Mouse (Mus musculus) ovary, postnatal 10 days (tissue): ENCODE measurements around the gene Hnf1b.

Experiments used
- DNase-seq: peaks from one replicate; pipeline ENCODE4 v3.0.0; 2022; ENCODE audit warnings: low spot score

Hnf1b gene

GRCm38 (mm10) chr11:83849529-83850335, at the start of gene Hnf1b:
TSS of gene Hnf1b (plus strand) at chr11:83850063.
- DNase-seq = no peak

- no peak for DNase-seq
Observed at GRCm38 (mm10) chr11:83802166-83802565, 47.7 kb upstream of the Hnf1b start.

- no peak for DNase-seq
Observed at GRCm38 (mm10) chr11:83802581-83802980, 47.3 kb upstream of the Hnf1b start.

- DNase-seq = no peak
Observed at GRCm38 (mm10) chr11:83810441-83810840, 39.4 kb upstream of the Hnf1b start.

GRCm38 (mm10) chr11:83815191-83815590, 34.7 kb upstream of the Hnf1b start:
- DNase-seq = no peak

- DNase-seq = no peak
Observed at GRCm38 (mm10) chr11:83815628-83816027, 34.2 kb upstream of the Hnf1b start.

- no peak for DNase-seq
Observed at GRCm38 (mm10) chr11:83817048-83817447, 32.8 kb upstream of the Hnf1b start.

GRCm38 (mm10) chr11:83817994-83818393, 31.9 kb upstream of the Hnf1b start:
- DNase-seq = no peak

- no peak for DNase-seq
Observed at GRCm38 (mm10) chr11:83818591-83819127, 31.2 kb upstream of the Hnf1b start.

- DNase-seq = peak; percentile 18
Observed at GRCm38 (mm10) chr11:83819806-83820483, 29.9 kb upstream of the Hnf1b start.

GRCm38 (mm10) chr11:83826142-83826541, 23.7 kb upstream of the Hnf1b start:
- DNase-seq = no peak

GRCm38 (mm10) chr11:83828553-83829142, 21.2 kb upstream of the Hnf1b start:
- no peak for DNase-seq

GRCm38 (mm10) chr11:83832389-83832788, 17.5 kb upstream of the Hnf1b start:
- no peak for DNase-seq

GRCm38 (mm10) chr11:83833517-83833916, 16.3 kb upstream of the Hnf1b start:
- DNase-seq = no peak

GRCm38 (mm10) chr11:83833959-83834496, 15.8 kb upstream of the Hnf1b start:
- no peak for DNase-seq

GRCm38 (mm10) chr11:83839451-83839850, 10.4 kb upstream of the Hnf1b start:
- DNase-seq = no peak

- DNase-seq = no peak
Observed at GRCm38 (mm10) chr11:83843534-83843933, 6.3 kb upstream of the Hnf1b start.

- DNase-seq = no peak
Observed at GRCm38 (mm10) chr11:83850586-83851272, 866 bp downstream of the Hnf1b start.

GRCm38 (mm10) chr11:83851273-83852015, 1.6 kb downstream of the Hnf1b start:
- no peak for DNase-seq

- no peak for DNase-seq
Observed at GRCm38 (mm10) chr11:83852016-83852355, 2.1 kb downstream of the Hnf1b start.

GRCm38 (mm10) chr11:83852501-83853211, 2.8 kb downstream of the Hnf1b start:
- no peak for DNase-seq
